Mouse (Mus musculus) midbrain, postnatal 0 days (tissue): ENCODE data around the gene Ly6g6c. TPM values are rescaled to one million over a fixed set of nuclear protein-coding genes. Genes with fewer than 3 reads are reported as not detected.

Source experiments
- ATAC-seq: fragments of 200-750 bp; cut with Nextera tagmentation; 2 replicates; pipeline ENCODE4 v1.8.0; 2017; ENCODE audit warnings: moderate number of reproducible peaks, mild to moderate bottlenecking, moderate TSS enrichment, moderate library complexity; ENCODE audit not compliant: low FRiP score
- DNase-seq: peaks from one replicate; pipeline ENCODE4 v3.0.0-alpha.2; 2015; ENCODE audit warnings: low spot score
- H3K27ac ChIP-seq: fragments of 300-500 bp; sonication (generic); 2 replicates; pipeline ENCODE4 v1.5.1; 2014; ENCODE audit warnings: low read depth, mild to moderate bottlenecking, low read length, mixed read lengths
- H3K27me3 ChIP-seq: fragments of 300-500 bp; sonication (generic); 2 replicates; pipeline ENCODE4 v1.6.1; 2014; ENCODE audit warnings: low read length, control low read depth, mixed read lengths; ENCODE audit not compliant: insufficient read depth
- H3K36me3 ChIP-seq: fragments of 300-500 bp; sonication (generic); 2 replicates; pipeline ENCODE4 v1.6.1; 2014; ENCODE audit warnings: low read length, control low read depth, mixed read lengths; ENCODE audit not compliant: insufficient read depth
- H3K4me1 ChIP-seq: fragments of 300-500 bp; sonication (generic); 2 replicates; pipeline ENCODE4 v1.6.1; 2014; ENCODE audit warnings: mild to moderate bottlenecking, control low read depth, antibody characterized with exemption, low read length, mixed read lengths; ENCODE audit not compliant: insufficient read depth
- H3K4me2 ChIP-seq: fragments of 300-500 bp; sonication (generic); 2 replicates; pipeline ENCODE4 v1.6.1; 2014; ENCODE audit warnings: low read depth, mild to moderate bottlenecking, low read length, mixed read lengths; ENCODE audit not compliant: poor library complexity, severe bottlenecking
- H3K4me3 ChIP-seq: fragments of 300-500 bp; sonication (generic); 2 replicates; pipeline ENCODE4 v1.5.1; 2014; ENCODE audit warnings: low read depth, mild to moderate bottlenecking, low read length, moderate library complexity
- H3K9ac ChIP-seq: fragments of 300-500 bp; sonication (generic); replicated peaks from 2 replicates; pipeline ENCODE4 v1.6.1; 2014; ENCODE audit warnings: mild to moderate bottlenecking, low read length, moderate library complexity, mixed read lengths; ENCODE audit not compliant: poor library complexity, severe bottlenecking
- H3K9me3 ChIP-seq: fragments of 300-500 bp; sonication (generic); 2 replicates; pipeline ENCODE4 v1.6.1; 2016; ENCODE audit warnings: low read length, control low read depth
- CTCF ChIP-seq: IDR thresholded peaks from 2 replicates; pipeline ENCODE4 v1.5.1; 2016; ENCODE audit warnings: antibody characterized with exemption, mild to moderate bottlenecking
- WGBS: fragments of 180-500 bp; shearing (Covaris S2); extraction: QIAGEN DNeasy Blood & Tissue Kit; methylation state at CpG from one replicate; pipeline ENCODE4 v1.1.7; 2014; 5-methylcytosine and 5-hydroxymethylcytosine counted together
- polyA plus RNA-seq: library from polyadenylated mRNA; unstranded; fragments of >200 nt; fragmentation: Nextera tagmentation; extraction: Ambion mirVana; gene quantifications from 2 replicates; pipeline ENCODE4 v1.2.1, GENCODE M21; 2015
- total RNA-seq: library from RNA; depleted of rRNA; stranded (reverse); fragments of >200 nt; gene quantifications from 2 replicates; pipeline ENCODE4 v1.2.3, GENCODE M21; 2014

Ly6g6c gene
- total and polyA plus RNA-seq, 2 experiments from 2014 or later: 2.4 TPM; not detected in 1

DNA sequence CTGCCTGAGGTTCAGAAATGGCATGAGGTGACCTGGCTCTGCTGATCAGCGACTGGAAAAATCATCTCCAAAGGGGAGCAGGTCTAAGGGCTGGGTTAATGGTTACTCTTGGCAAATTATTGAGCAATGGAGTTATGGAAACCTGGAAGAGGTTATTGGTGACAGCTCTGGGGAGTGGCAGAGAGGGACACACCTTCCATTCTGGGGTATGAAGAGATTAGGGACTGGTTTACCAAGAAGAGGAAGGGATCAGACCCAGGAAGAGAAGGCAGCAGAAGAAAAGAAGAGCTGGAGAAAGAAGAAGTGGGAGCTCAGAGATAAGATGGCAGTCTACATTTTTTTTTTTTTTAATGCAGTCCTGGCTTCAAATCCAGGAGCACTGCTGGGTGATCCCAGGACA lies 17.5 kb upstream of the Ly6g6c start:
- WGBS: 46% methylated on average over 1 of the region's 1 CpGs
- H3K4me2 ChIP-seq: no peak overlapping the region
- ATAC-seq (no peak), DNase-seq (no peak)
- no peak overlapping the region for H3K9ac ChIP-seq
- TF ChIP-seq CTCF: no peak
- no peak overlapping the region for H3K27ac ChIP-seq
- H3K36me3 ChIP-seq: no peaks in the 10 kb centered on the region
- no peaks in the 10 kb centered on the region for H3K9me3 ChIP-seq
- H3K4me1 ChIP-seq: no peaks in the 10 kb centered on the region; the same call in 1 of the 2 replicates
- H3K4me3 ChIP-seq: no peak overlapping the region
- no peaks in the 10 kb centered on the region for H3K27me3 ChIP-seq

GRCm38 (mm10) chr17:35048149-35048931 lies 16.8 kb upstream of the Ly6g6c start:
- no peaks in the 10 kb centered on the region for H3K27me3 ChIP-seq
- TF ChIP-seq CTCF: no peak
- H3K4me3 ChIP-seq: no peak overlapping the region
- 34% methylated on average over 11 of the region's 11 CpGs for WGBS
- H3K27ac ChIP-seq: no peak overlapping the region
- H3K4me2 ChIP-seq: no peak overlapping the region
- no peak overlapping the region for H3K9ac ChIP-seq
- DNase-seq (no peak), ATAC-seq (no peak)
- H3K9me3 ChIP-seq: no peaks in the 10 kb centered on the region
- H3K36me3 ChIP-seq: no peaks in the 10 kb centered on the region
- no peaks in the 10 kb centered on the region; the same call in 1 of the 2 replicates for H3K4me1 ChIP-seq

GRCm38 (mm10) chr17:35048932-35049440 lies 16.2 kb upstream of the Ly6g6c start:
- no peak overlapping the region for H3K27ac ChIP-seq
- DNase-seq (no peak), ATAC-seq (no peak)
- no peak for TF ChIP-seq CTCF
- no peak overlapping the region for H3K9ac ChIP-seq
- H3K27me3 ChIP-seq: no peaks in the 10 kb centered on the region
- no peak overlapping the region for H3K4me2 ChIP-seq
- H3K4me3 ChIP-seq: no peak overlapping the region
- no peaks in the 10 kb centered on the region; the same call in 1 of the 2 replicates for H3K4me1 ChIP-seq
- H3K36me3 ChIP-seq: no peaks in the 10 kb centered on the region
- no peaks in the 10 kb centered on the region for H3K9me3 ChIP-seq
- WGBS: 68% methylated on average over 5 of the region's 5 CpGs

DNA sequence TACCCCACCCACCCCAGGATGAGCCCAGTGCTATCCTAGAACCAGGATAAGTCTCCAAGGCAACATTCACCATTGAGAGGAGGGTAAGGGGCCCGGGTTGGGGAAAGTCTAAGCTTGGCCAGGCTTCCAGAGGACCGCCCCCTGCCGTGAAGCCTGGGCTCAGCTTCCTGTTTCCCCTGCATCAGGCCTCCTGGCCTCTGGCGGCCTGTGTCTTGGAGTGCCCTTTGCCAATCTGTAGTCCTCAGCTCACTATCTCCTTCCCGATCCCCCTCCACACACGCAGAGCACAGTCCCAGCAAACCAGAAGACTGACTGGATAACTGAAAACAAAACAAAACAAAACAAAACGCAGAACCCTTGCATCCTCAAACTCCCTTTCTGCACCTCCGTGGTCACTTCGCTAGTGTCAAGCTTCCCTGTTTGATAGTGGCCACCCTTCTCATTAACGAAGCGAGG lies 15.6 kb upstream of the Ly6g6c start, which contains the start of gene Clic1:
Clic1 (plus strand) TSS at position 406 of the 456 bp plus-strand sequence.
- no peaks in the 10 kb centered on the region for H3K27me3 ChIP-seq
- H3K4me1 ChIP-seq: no peaks in the 10 kb centered on the region; the same call in 1 of the 2 replicates
- ATAC-seq (no peak), DNase-seq (peak; percentile 76)
- peak within 1 kb of the TSS; percentile 54 for H3K4me2 ChIP-seq
- peak within 1 kb of the TSS; percentile 31 for H3K4me3 ChIP-seq
- TF ChIP-seq CTCF: peak; percentile 28; the same call in 1 of the 2 replicates
- WGBS: 7% methylated on average over 11 of the region's 11 CpGs
- peak within 1 kb of the TSS; percentile 73 for H3K27ac ChIP-seq
- no peaks in the 10 kb centered on the region for H3K9me3 ChIP-seq
- no peaks in the 10 kb centered on the region for H3K36me3 ChIP-seq
- H3K9ac ChIP-seq: peak within 1 kb of the TSS; percentile 51

- no peak for ATAC-seq
- Histone ChIP-seq H3K4me1 (no peaks in the 10 kb centered on the region; the same call in 1 of the 2 replicates), H3K9me3 (no peaks in the 10 kb centered on the region), H3K27ac (peak overlapping the region; percentile 73), H3K4me2 (peak overlapping the region; percentile 54), H3K9ac (peak overlapping the region; percentile 51), H3K27me3 (no peaks in the 10 kb centered on the region), H3K4me3 (peak overlapping the region; percentile 31), H3K36me3 (no peaks in the 10 kb centered on the region)
- WGBS: 4% methylated on average over 27 of the region's 27 CpGs
- no peak for TF ChIP-seq CTCF
- DNase-seq: peak; percentile 59
These were observed 14.9 kb upstream of the Ly6g6c start for GRCm38 (mm10) chr17:35050126-35050750.
